Mouse (Mus musculus): ENCODE measurements around the gene 3110040M04Rik. TPM values are rescaled to one million over a fixed set of nuclear protein-coding genes. Genes with fewer than 3 reads are reported as not detected.
"Not testable (repeated sequence)": the region's sequence is repeated elsewhere in the genome, so short reads cannot be mapped to it uniquely, and the experiment has no call there.

The 3110040M04Rik gene
- polyA plus RNA-seq, 1 experiment: 0.13 TPM

GRCm38 (mm10) chr1:151198120-151198519, 5.8 kb upstream of the 3110040M04Rik start, which contains the start of gene Gm47995:
TSS of gene Gm47995 (plus strand) at chr1:151198448.
- not testable (repeated sequence) for H3K4me3 ChIP-seq (ENCODE audit: insufficient read depth, low read depth, low read length); DNase-seq; H3K4me1 ChIP-seq (ENCODE audit: control insufficient read depth, insufficient read depth, low read length); H3K36me3 ChIP-seq (ENCODE audit: control insufficient read depth, insufficient read depth, low read length); H3K27ac ChIP-seq (ENCODE audit: insufficient read depth, low read depth, low read length); H3K27me3 ChIP-seq (replicated peaks; ENCODE audit: control insufficient read depth, insufficient read depth, low read length)
- WGBS: 90% methylated on average over 3 of the region's 4 CpGs

- H3K36me3 ChIP-seq (ENCODE audit: control insufficient read depth, insufficient read depth, low read length); H3K4me3 ChIP-seq (ENCODE audit: insufficient read depth, low read depth, low read length); H3K4me1 ChIP-seq (ENCODE audit: control insufficient read depth, insufficient read depth, low read length); DNase-seq; H3K27me3 ChIP-seq (replicated peaks; ENCODE audit: control insufficient read depth, insufficient read depth, low read length); H3K27ac ChIP-seq (ENCODE audit: insufficient read depth, low read depth, low read length): not testable (repeated sequence)
Observed at GRCm38 (mm10) chr1:151200620-151201019, 3.3 kb upstream of the 3110040M04Rik start.

- not testable (repeated sequence) for H3K27ac ChIP-seq (ENCODE audit: insufficient read depth, low read depth, low read length); DNase-seq; H3K27me3 ChIP-seq (replicated peaks; ENCODE audit: control insufficient read depth, insufficient read depth, low read length); H3K4me3 ChIP-seq (ENCODE audit: insufficient read depth, low read depth, low read length); H3K4me1 ChIP-seq (ENCODE audit: control insufficient read depth, insufficient read depth, low read length); H3K36me3 ChIP-seq (ENCODE audit: control insufficient read depth, insufficient read depth, low read length)
- 39% methylated on average over 3 of the region's 5 CpGs for WGBS
Observed at GRCm38 (mm10) chr1:151202771-151203170, 1.1 kb upstream of the 3110040M04Rik start.

- 44% methylated on average over 3 of the region's 5 CpGs for WGBS
Observed at GRCm38 (mm10) chr1:151208493-151208892, 4.6 kb downstream of the 3110040M04Rik start.

GRCm38 (mm10) chr1:151208944-151209343, 5.0 kb downstream of the 3110040M04Rik start:
- not testable (repeated sequence) for H3K36me3 ChIP-seq (ENCODE audit: control insufficient read depth, insufficient read depth, low read length); H3K4me3 ChIP-seq (ENCODE audit: insufficient read depth, low read depth, low read length); H3K27me3 ChIP-seq (replicated peaks; ENCODE audit: control insufficient read depth, insufficient read depth, low read length); DNase-seq; H3K27ac ChIP-seq (ENCODE audit: insufficient read depth, low read depth, low read length); H3K4me1 ChIP-seq (ENCODE audit: control insufficient read depth, insufficient read depth, low read length)

More at GRCm38 (mm10) chr1:151208493-151208892, 4.6 kb downstream of the 3110040M04Rik start:
- not testable (repeated sequence) for H3K4me3 ChIP-seq (ENCODE audit: insufficient read depth, low read depth, low read length); H3K27me3 ChIP-seq (replicated peaks; ENCODE audit: control insufficient read depth, insufficient read depth, low read length); H3K27ac ChIP-seq (ENCODE audit: insufficient read depth, low read depth, low read length); H3K36me3 ChIP-seq (ENCODE audit: control insufficient read depth, insufficient read depth, low read length); H3K4me1 ChIP-seq (ENCODE audit: control insufficient read depth, insufficient read depth, low read length); DNase-seq

GRCm38 (mm10) chr1:151209824-151210355, 6.0 kb downstream of the 3110040M04Rik start, which contains the start of gene Gm47996:
TSS of gene Gm47996 (plus strand) at chr1:151210131.
- not testable (repeated sequence) for H3K36me3 ChIP-seq (ENCODE audit: control insufficient read depth, insufficient read depth, low read length); DNase-seq; H3K27ac ChIP-seq (ENCODE audit: insufficient read depth, low read depth, low read length); H3K4me3 ChIP-seq (ENCODE audit: insufficient read depth, low read depth, low read length); H3K27me3 ChIP-seq (replicated peaks; ENCODE audit: control insufficient read depth, insufficient read depth, low read length); H3K4me1 ChIP-seq (ENCODE audit: control insufficient read depth, insufficient read depth, low read length)
- 98% methylated on average over 4 of the region's 8 CpGs for WGBS

- not testable (repeated sequence) for DNase-seq; H3K36me3 ChIP-seq (ENCODE audit: control insufficient read depth, insufficient read depth, low read length); H3K4me3 ChIP-seq (ENCODE audit: insufficient read depth, low read depth, low read length); H3K27ac ChIP-seq (ENCODE audit: insufficient read depth, low read depth, low read length); H3K27me3 ChIP-seq (replicated peaks; ENCODE audit: control insufficient read depth, insufficient read depth, low read length)
- 88% methylated on average over 5 of the region's 5 CpGs for WGBS
- H3K4me1 ChIP-seq (ENCODE audit: control insufficient read depth, insufficient read depth, low read length): peaks cover 11% of the 10 kb centered on the region; the same call in 1 of the 2 replicates
Observed at GRCm38 (mm10) chr1:151211666-151212065, 7.7 kb downstream of the 3110040M04Rik start.

GRCm38 (mm10) chr1:151214862-151215261, 10.9 kb downstream of the 3110040M04Rik start:
- Histone ChIP-seq H3K4me1 (ENCODE audit: control insufficient read depth, insufficient read depth, low read length) (peaks cover 17% of the 10 kb centered on the region; the same call in 1 of the 2 replicates), H3K36me3 (ENCODE audit: control insufficient read depth, insufficient read depth, low read length) (no peaks in the 10 kb centered on the region), H3K4me3 (ENCODE audit: insufficient read depth, low read depth, low read length) (no peak overlapping the region), H3K27ac (ENCODE audit: insufficient read depth, low read depth, low read length) (no peak overlapping the region), H3K27me3 (replicated peaks; ENCODE audit: control insufficient read depth, insufficient read depth, low read length) (no peaks in the 10 kb centered on the region)
- no peak for TF ChIP-seq POLR2A (IDR thresholded peaks at IDR 0.05; ENCODE audit: low read depth, low read length)
- no peak for TF ChIP-seq CTCF (conservative IDR thresholded peaks at IDR 0.05; ENCODE audit: insufficient read depth, insufficient read length, low read depth, low read length)
- 71% methylated on average over 2 of the region's 2 CpGs for WGBS
- no peak for DNase-seq

Data from kidney, adult 2 months (tissue).